Mouse (Mus musculus) forebrain, postnatal 0 days (tissue): ENCODE results near the gene Mapk6. TPM values are rescaled to one million over a fixed set of nuclear protein-coding genes. Genes with fewer than 3 reads are reported as not detected.

Source experiments
- ATAC-seq: fragments of 200-750 bp; cut with Nextera tagmentation; 2 replicates; pipeline ENCODE4 v1.8.0; 2017; ENCODE audit warnings: mild to moderate bottlenecking, moderate library complexity
- DNase-seq: peaks from one replicate; pipeline ENCODE4 v3.0.0-alpha.2; 2015
- H3K27ac ChIP-seq: fragments of 300-500 bp; sonication (generic); 2 replicates; pipeline ENCODE4 v1.5.1; 2014; ENCODE audit warnings: low read depth, mild to moderate bottlenecking, antibody characterized with exemption, low read length, moderate library complexity, mixed read lengths
- H3K27me3 ChIP-seq: fragments of 300-500 bp; sonication (generic); 2 replicates; pipeline ENCODE4 v1.6.1; 2014; ENCODE audit warnings: mild to moderate bottlenecking, low read length, mixed read lengths; ENCODE audit not compliant: insufficient read depth
- H3K36me3 ChIP-seq: fragments of 300-500 bp; sonication (generic); 2 replicates; pipeline ENCODE4 v1.6.1; 2014; ENCODE audit warnings: mild to moderate bottlenecking, moderate library complexity; ENCODE audit not compliant: insufficient read depth
- H3K4me1 ChIP-seq: fragments of 300-500 bp; sonication (generic); 2 replicates; pipeline ENCODE4 v1.6.1; 2014; ENCODE audit warnings: antibody characterized with exemption; ENCODE audit not compliant: insufficient read depth
- H3K4me2 ChIP-seq: fragments of 300-500 bp; sonication (generic); 2 replicates; pipeline ENCODE4 v1.6.1; 2014; ENCODE audit warnings: low read depth, mild to moderate bottlenecking, moderate library complexity
- H3K4me3 ChIP-seq: fragments of 300-500 bp; sonication (generic); 2 replicates; pipeline ENCODE4 v1.5.1; 2014; ENCODE audit warnings: low read depth, low read length, mixed read lengths
- H3K9ac ChIP-seq: fragments of 300-500 bp; sonication (generic); 2 replicates; pipeline ENCODE4 v1.6.1; 2014; ENCODE audit warnings: mild to moderate bottlenecking
- H3K9me3 ChIP-seq: fragments of 300-500 bp; sonication (generic); 2 replicates; pipeline ENCODE4 v1.6.1; 2016; ENCODE audit warnings: low read length
- CTCF ChIP-seq: sonication (generic); IDR thresholded peaks from 2 replicates; pipeline ENCODE4 v1.5.1; 2016; ENCODE audit warnings: antibody characterized with exemption, control low read depth, low read depth
- WGBS: fragments of 180-500 bp; shearing (Covaris S2); extraction: QIAGEN DNeasy Blood & Tissue Kit; methylation state at CpG from one replicate; pipeline ENCODE4 v1.1.7; 2014; 5-methylcytosine and 5-hydroxymethylcytosine counted together
- polyA plus RNA-seq: library from polyadenylated mRNA; unstranded; fragments of >200 nt; fragmentation: Nextera tagmentation; extraction: Ambion mirVana; gene quantifications from 2 replicates; pipeline ENCODE4 v1.2.1, GENCODE M21; 2015
- total RNA-seq: library from RNA; depleted of rRNA; stranded (reverse); fragments of >200 nt; gene quantifications from 2 replicates; pipeline ENCODE4 v1.2.3, GENCODE M21; 2014

The Mapk6 gene
- total and polyA plus RNA-seq, 2 experiments from 2014 or later, result 94.2 to 157 TPM

DNA sequence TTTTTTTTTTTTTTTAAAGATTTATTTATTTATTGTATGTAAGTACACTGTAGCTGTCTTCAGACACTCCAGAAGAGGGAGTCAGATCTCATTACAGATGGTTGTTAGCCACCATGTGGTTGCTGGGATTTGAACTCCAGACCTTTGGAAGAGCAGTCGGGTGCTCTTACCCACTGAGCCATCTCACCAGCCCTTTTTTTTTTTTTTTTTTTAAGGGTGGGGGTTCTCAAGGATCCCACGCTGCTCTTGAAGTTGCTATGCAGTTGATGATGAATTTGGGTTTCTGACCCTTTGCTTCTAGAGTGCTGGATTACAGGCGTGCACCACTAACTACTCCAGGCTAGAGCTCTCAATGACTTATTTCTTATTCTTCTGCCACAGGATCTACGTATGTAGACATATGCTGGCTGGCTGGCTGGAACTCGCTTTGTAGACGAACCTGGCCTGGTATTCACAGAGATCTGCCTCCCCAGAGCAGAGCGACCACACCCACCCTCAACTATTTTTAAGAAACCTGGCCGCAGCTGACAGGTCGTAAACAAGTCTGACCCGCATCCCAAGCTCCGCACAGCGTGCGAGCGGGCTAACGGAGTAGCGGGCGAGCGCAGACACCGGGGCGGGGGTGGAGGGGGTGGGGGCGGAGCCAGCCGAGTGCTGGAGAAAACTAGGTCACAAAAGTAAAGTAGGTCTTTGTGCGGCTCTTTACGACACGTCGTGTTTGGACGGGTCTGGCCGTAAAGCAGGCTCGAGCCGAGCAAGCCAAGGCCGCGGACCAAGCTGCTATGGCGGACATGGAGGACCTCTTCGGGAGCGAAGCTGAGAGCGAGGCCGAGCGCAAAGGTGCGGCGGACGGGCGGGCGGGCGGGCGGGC lies 31.2 kb upstream of the Mapk6 start, which contains the start of gene Leo1:
Leo1 (plus strand) TSS at position 729 of the 871 bp plus-strand sequence.
- H3K27me3 ChIP-seq, result no peaks in the 10 kb centered on the region
- H3K27ac ChIP-seq, result peak within 1 kb of the TSS; percentile 86
- H3K9ac ChIP-seq, result peak within 1 kb of the TSS; percentile 88
- H3K4me3 ChIP-seq, result peak within 1 kb of the TSS; percentile 89
- DNase-seq (peak; percentile 92), ATAC-seq (peak; percentile 93)
- H3K4me2 ChIP-seq, result peak within 1 kb of the TSS; percentile 79
- no peaks in the 10 kb centered on the region for H3K9me3 ChIP-seq
- 1% methylated on average over 41 of the region's 45 CpGs for WGBS
- no peak for TF ChIP-seq CTCF
- H3K36me3 ChIP-seq, result peaks cover 8% of the 10 kb centered on the region
- no peaks in the 10 kb centered on the region for H3K4me1 ChIP-seq

DNA sequence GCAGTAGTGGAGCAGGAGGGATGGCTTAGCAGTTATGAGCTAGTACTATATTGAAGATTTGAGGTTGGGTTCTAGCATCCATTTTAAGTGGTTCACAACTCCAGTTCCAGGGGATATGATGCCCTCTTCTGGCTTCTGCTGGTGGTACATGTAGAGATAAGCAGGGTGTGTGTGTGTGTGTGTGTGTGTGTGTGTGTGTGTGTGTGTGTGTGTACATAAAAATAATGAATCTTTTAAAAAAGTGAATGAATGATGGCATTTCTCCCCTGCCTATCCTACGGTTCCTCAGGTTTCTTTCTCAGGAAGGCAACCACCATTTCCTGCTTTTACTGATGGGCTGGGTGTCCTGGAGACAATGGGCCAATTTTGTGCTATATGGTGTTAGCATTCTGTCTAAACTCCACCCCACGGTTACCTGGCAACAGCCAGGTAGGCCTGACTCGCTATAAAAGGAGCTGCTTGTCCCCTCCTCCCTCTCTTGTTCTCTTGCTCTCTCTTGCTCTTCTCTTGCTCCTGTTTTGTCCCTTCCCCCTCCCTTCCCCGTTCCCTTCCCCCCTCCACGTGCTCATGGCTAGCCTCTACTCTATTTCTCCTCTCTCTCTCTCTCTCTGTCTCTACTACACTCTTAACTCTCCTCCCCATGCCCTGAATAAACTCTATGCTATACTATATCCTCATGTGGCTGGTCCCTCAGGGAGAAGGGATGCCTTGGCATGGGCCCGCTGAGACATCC lies 28.0 kb upstream of the Mapk6 start:
- no peak overlapping the region for H3K9ac ChIP-seq
- DNase-seq, result peak; percentile 11
- no peaks in the 10 kb centered on the region for H3K4me1 ChIP-seq
- peak; percentile 52 for TF ChIP-seq CTCF
- H3K36me3 ChIP-seq, result no peaks in the 10 kb centered on the region
- ATAC-seq, result no peak
- H3K4me2 ChIP-seq, result no peak overlapping the region
- H3K9me3 ChIP-seq, result no peaks in the 10 kb centered on the region
- no peak overlapping the region for H3K27ac ChIP-seq
- 31% methylated on average over 6 of the region's 6 CpGs for WGBS
- no peak overlapping the region for H3K4me3 ChIP-seq
- no peaks in the 10 kb centered on the region for H3K27me3 ChIP-seq

DNA sequence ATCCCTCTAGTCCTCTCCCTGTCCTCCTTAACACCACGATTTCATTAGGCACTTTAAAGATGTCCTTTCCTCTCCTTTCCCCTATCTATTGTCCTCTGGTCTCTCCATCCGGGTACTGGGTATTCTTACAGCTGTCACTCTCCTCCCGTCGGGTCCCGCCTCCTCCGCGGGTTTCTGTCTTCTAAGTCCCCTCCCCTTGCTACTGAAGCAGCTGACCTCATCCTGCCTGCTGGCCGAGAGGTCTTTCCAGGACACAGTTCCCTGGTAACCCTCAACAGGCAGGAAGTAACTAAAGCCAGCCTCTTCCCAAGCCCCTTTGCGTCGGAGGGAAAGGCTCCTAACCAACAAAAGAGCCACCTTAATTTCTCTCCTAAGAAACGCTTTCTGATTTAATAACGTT lies 26.1 kb upstream of the Mapk6 start:
- 6% methylated on average over 12 of the region's 12 CpGs for WGBS
- H3K4me1 ChIP-seq, result no peaks in the 10 kb centered on the region
- no peaks in the 10 kb centered on the region for H3K36me3 ChIP-seq
- DNase-seq (peak; percentile 50), ATAC-seq (peak; percentile 77)
- no peak overlapping the region for H3K4me2 ChIP-seq
- no peak for TF ChIP-seq CTCF
- H3K9me3 ChIP-seq, result no peaks in the 10 kb centered on the region
- no peak overlapping the region for H3K27ac ChIP-seq
- H3K9ac ChIP-seq, result no peak overlapping the region
- H3K27me3 ChIP-seq, result no peaks in the 10 kb centered on the region
- no peak overlapping the region for H3K4me3 ChIP-seq

DNA sequence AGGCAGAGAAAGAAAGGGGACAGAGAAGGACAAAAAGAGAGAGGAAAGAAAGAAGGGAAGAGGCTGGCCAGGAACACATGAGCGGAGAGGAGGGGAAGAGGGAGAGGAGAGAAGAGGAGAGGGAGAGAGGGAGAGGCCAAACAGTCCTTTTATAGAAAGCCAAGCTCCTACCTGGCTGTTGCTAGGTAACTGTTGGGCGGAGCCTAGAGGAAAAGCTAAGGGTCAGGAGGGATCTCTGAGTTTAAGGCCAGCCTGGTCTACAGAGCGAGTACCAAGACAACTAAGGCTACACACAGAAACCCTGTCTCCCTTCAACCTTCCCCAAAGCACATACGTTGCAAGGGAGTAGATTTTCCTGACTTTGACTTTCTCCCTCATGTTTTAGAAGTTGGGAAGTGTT lies 25.5 kb upstream of the Mapk6 start:
- 88% methylated on average over 4 of the region's 4 CpGs for WGBS
- H3K27me3 ChIP-seq, result no peaks in the 10 kb centered on the region
- no peaks in the 10 kb centered on the region for H3K36me3 ChIP-seq
- no peak for TF ChIP-seq CTCF
- ATAC-seq (no peak), DNase-seq (no peak)
- H3K4me3 ChIP-seq, result no peak overlapping the region
- H3K4me2 ChIP-seq, result no peak overlapping the region
- no peaks in the 10 kb centered on the region for H3K9me3 ChIP-seq
- H3K27ac ChIP-seq, result no peak overlapping the region
- H3K9ac ChIP-seq, result no peak overlapping the region
- no peaks in the 10 kb centered on the region for H3K4me1 ChIP-seq

DNA sequence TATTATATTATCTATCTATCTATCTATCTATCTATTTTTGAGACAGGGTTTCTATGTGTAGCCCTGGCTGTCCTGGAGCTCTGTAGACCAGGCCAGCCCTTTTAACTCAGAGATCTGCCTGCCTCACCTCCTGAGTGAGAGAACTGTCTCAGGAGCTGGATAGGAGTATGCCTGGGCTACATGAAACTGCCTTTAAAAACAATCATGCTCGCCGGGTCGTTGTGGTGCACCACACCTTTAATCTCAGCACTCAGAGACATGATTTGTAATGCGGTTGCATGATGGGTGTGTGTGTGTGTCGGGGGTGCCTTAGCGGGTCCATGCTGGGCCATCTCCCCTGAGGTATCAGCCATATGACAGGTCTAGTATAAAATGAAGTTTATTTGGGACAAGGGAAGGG lies 25.1 kb upstream of the Mapk6 start:
- DNase-seq, result no peak
- Histone ChIP-seq H3K4me1 (no peaks in the 10 kb centered on the region), H3K27ac (no peak overlapping the region), H3K9ac (no peak overlapping the region), H3K9me3 (no peaks in the 10 kb centered on the region), H3K4me3 (no peak overlapping the region), H3K4me2 (no peak overlapping the region), H3K27me3 (no peaks in the 10 kb centered on the region), H3K36me3 (no peaks in the 10 kb centered on the region)
- WGBS, result 81% methylated on average over 6 of the region's 6 CpGs
- no peak for ATAC-seq
- no peak for TF ChIP-seq CTCF

DNA sequence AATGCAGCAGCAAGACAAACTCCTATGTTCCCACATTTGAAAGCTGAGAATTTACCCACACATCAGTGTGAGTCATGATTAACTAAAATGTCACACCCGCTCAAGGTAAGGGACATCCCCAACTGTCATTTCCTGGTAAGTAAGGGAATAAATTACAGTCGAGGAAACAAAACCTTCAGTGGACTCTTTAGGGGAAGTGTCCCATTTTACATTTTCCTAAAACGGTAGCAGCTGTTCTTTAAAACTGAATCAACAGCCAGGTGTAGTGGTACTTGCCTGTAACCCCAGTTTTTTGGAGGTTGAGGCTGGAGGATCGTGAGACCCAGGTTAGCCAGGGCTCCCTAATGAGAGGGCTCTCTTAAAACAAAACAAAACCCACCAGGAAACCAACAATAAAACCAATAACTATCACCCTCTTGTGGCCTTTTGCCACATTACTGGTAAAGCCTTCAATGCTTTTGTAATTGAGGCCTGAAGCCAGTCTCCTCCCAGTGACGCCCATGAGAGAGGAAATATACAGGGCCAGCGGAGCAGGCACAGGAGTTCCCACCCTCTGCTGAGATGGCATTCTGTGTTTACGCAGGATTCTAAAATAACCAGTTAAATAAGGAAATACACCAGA lies 24.5 kb upstream of the Mapk6 start:
- no peak overlapping the region for H3K4me3 ChIP-seq
- no peak overlapping the region for H3K27ac ChIP-seq
- no peak overlapping the region for H3K9ac ChIP-seq
- H3K4me2 ChIP-seq, result no peak overlapping the region
- ATAC-seq (peak; percentile 55), DNase-seq (peak; percentile 62)
- no peaks in the 10 kb centered on the region for H3K36me3 ChIP-seq
- WGBS, result 42% methylated on average over 7 of the region's 7 CpGs
- no peaks in the 10 kb centered on the region for H3K4me1 ChIP-seq
- peak; percentile 57 for TF ChIP-seq CTCF
- no peaks in the 10 kb centered on the region for H3K27me3 ChIP-seq
- H3K9me3 ChIP-seq, result no peaks in the 10 kb centered on the region
